Mouse (Mus musculus) forebrain, embryonic 12.5 days (tissue): ENCODE data around the gene Bfsp2. TPM values are rescaled to one million over a fixed set of nuclear protein-coding genes. Genes with fewer than 3 reads are reported as not detected.

Experiments used
- ATAC-seq: fragments of 200-750 bp; cut with Nextera tagmentation; 2 replicates; pipeline ENCODE4 v1.8.0; 2017; ENCODE audit warnings: moderate TSS enrichment; ENCODE audit not compliant: low FRiP score
- H3K27ac ChIP-seq: fragments of 300-500 bp; sonication (generic); 2 replicates; pipeline ENCODE4 v1.5.1; 2016; ENCODE audit warnings: mild to moderate bottlenecking
- H3K27me3 ChIP-seq: fragments of 300-500 bp; sonication (generic); 2 replicates; pipeline ENCODE4 v1.6.1; 2016; ENCODE audit warnings: mild to moderate bottlenecking
- H3K36me3 ChIP-seq: fragments of 300-500 bp; sonication (generic); replicated peaks from 2 replicates; pipeline ENCODE4 v1.6.1; 2016; ENCODE audit warnings: mild to moderate bottlenecking
- H3K4me1 ChIP-seq: fragments of 300-500 bp; sonication (generic); 2 replicates; pipeline ENCODE4 v1.6.1; 2016
- H3K4me2 ChIP-seq: fragments of 300-500 bp; sonication (generic); 2 replicates; pipeline ENCODE4 v1.6.1; 2016; ENCODE audit warnings: mild to moderate bottlenecking, moderate library complexity
- H3K4me3 ChIP-seq: fragments of 300-500 bp; sonication (generic); replicated peaks from 2 replicates; pipeline ENCODE4 v1.5.1; 2016; ENCODE audit warnings: mild to moderate bottlenecking
- H3K9ac ChIP-seq: fragments of 300-500 bp; sonication (generic); 2 replicates; pipeline ENCODE4 v1.6.1; 2016; ENCODE audit warnings: mild to moderate bottlenecking
- H3K9me3 ChIP-seq: fragments of 300-500 bp; sonication (generic); 2 replicates; pipeline ENCODE4 v1.6.1; 2016
- WGBS: fragments of 180-500 bp; shearing (Covaris S2); methylation state at CpG from one replicate; pipeline ENCODE4 v1.1.7; 2016; 5-methylcytosine and 5-hydroxymethylcytosine counted together
- polyA plus RNA-seq: library from polyadenylated mRNA; unstranded; fragments of >200 nt; fragmentation: Nextera tagmentation; extraction: Ambion mirVana; gene quantifications from 2 replicates; pipeline ENCODE4 v1.2.1, GENCODE M21; 2016

The Bfsp2 gene
- polyA plus RNA-seq, 1 experiment from 2014 or later: 3.0 TPM

GRCm38 (mm10) chr9:103443824-103444185, 36.4 kb downstream of the Bfsp2 start:
- Histone ChIP-seq H3K36me3 (no peaks in the 10 kb centered on the region), H3K4me3 (no peak overlapping the region), H3K9me3 (peaks cover 6% of the 10 kb centered on the region; the same call in 1 of the 2 replicates), H3K4me1 (peaks cover 22% of the 10 kb centered on the region), H3K4me2 (peak overlapping the region; percentile 38), H3K27ac (peak overlapping the region; percentile 66), H3K27me3 (peaks cover 4% of the 10 kb centered on the region; the same call in 1 of the 2 replicates), H3K9ac (no peak overlapping the region)
- 21% methylated on average over 7 of the region's 7 CpGs for WGBS
- ATAC-seq: peak; percentile 67; the same call in 1 of the 2 replicates

DNA sequence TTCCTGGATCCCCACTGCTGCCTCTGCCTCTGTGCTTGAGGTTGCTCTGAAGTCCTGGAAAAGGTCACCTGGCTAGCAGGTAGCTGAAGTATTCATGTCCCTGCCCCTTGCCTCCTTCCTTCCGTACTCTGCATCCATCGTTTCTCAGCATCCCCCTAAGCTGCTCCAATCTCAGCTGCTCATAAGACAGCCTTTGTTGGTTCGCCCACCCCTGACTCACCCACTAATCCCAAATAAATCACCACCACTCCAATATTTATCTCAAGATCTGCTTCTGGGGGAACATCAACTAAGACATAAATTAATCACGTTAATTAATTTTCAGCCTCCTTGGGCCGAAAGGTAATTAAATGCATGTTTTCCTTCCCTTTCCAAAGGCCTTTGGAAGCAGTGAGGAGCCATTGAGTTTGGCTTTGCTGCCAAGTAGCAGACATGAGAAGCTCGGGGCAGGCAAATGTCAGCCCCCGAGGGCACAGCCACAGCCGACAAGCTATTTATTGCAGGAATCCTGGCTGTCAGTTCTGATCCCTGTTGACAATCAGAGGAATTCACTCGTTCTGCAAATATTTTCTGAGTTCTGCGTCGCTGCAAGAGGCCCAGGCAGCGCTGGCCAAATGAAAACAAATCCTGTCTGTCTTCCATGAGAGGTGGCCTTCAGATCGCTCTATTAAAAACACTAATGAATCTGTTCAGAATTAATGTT, 36.9 kb downstream of the Bfsp2 start:
- no peaks in the 10 kb centered on the region for H3K36me3 ChIP-seq
- H3K4me2 ChIP-seq: peak overlapping the region; percentile 38
- peaks cover 22% of the 10 kb centered on the region for H3K4me1 ChIP-seq
- WGBS: 12% methylated on average over 13 of the region's 13 CpGs
- H3K27ac ChIP-seq: peak overlapping the region; percentile 66
- H3K9ac ChIP-seq: no peak overlapping the region
- ATAC-seq: peak; percentile 74; the same call in 1 of the 2 replicates
- H3K9me3 ChIP-seq: peaks cover 6% of the 10 kb centered on the region; the same call in 1 of the 2 replicates
- H3K27me3 ChIP-seq: peaks cover 4% of the 10 kb centered on the region; the same call in 1 of the 2 replicates
- H3K4me3 ChIP-seq: no peak overlapping the region

- Histone ChIP-seq H3K4me1 (peaks cover 22% of the 10 kb centered on the region), H3K27me3 (peaks cover 4% of the 10 kb centered on the region; the same call in 1 of the 2 replicates), H3K36me3 (no peaks in the 10 kb centered on the region), H3K9ac (no peak overlapping the region), H3K9me3 (peaks cover 6% of the 10 kb centered on the region; the same call in 1 of the 2 replicates), H3K4me3 (no peak overlapping the region), H3K4me2 (no peak overlapping the region), H3K27ac (no peak overlapping the region)
- ATAC-seq: no peak
- 59% methylated on average over 3 of the region's 3 CpGs for WGBS
Measured at GRCm38 (mm10) chr9:103440597-103440996, 39.6 kb downstream of the Bfsp2 start.

GRCm38 (mm10) chr9:103437104-103437503, 43.1 kb downstream of the Bfsp2 start:
- peaks cover 4% of the 10 kb centered on the region; the same call in 1 of the 2 replicates for H3K27me3 ChIP-seq
- H3K4me1 ChIP-seq: peaks cover 3% of the 10 kb centered on the region
- no peak overlapping the region for H3K27ac ChIP-seq
- no peaks in the 10 kb centered on the region for H3K36me3 ChIP-seq
- H3K4me3 ChIP-seq: no peak overlapping the region
- H3K9me3 ChIP-seq: no peaks in the 10 kb centered on the region
- no peak overlapping the region for H3K4me2 ChIP-seq
- ATAC-seq: no peak
- WGBS: 90% methylated on average over 5 of the region's 5 CpGs
- H3K9ac ChIP-seq: no peak overlapping the region

DNA sequence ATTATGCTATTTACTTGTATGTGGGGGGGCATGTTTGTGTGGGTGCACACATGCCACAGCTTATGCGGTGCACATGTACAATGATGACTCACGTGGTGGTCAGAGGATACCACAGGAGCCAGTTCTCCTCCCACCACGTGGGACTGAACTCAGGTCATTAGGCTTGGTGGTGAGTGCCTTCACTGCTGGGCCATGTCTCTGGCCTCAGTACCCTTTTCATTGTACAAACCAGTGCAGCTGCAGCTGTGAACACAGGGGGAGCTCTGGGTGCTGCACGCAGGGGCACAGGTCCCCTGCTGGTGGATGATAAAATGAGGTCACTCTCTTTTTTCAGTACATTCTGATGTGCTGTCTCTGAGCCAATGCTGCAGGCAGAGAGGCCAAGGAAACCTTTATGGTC, 46.1 kb downstream of the Bfsp2 start:
- no peak for ATAC-seq

DNA sequence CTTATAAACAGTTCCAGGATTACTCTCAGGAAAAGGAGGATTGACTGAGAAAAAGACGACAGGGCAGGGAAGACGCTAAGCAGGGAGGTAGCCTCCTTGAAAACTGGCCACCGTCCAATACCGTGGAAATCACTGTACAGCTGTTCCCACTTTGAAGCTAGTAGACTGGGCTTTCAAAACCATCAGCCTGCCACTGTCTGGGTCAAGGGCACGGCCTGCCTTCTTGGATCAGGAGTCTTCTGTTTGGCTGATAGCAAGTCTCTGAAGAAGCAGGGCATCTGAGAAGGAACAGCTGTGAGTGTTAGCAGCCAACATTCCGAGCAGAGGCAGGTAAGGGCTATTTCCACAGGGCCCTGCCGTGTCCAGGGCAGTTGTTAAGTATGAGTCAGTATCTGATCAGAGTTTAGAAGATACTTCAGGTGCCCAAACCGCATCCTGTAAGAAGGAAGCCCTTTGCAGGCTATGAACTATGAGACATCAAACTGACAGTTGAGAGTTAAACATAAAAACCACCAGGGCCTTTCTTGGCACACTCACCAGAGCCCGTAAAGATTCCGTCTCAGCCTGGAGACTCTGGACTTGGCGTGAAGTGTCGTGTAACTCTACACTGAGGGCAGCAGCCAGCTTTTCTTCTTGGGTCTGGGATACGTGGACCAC, 48.0 kb downstream of the Bfsp2 start:
- Histone ChIP-seq H3K4me1 (peaks cover 8% of the 10 kb centered on the region), H3K4me3 (no peak overlapping the region), H3K9ac (no peak overlapping the region), H3K9me3 (no peaks in the 10 kb centered on the region), H3K36me3 (no peaks in the 10 kb centered on the region), H3K27ac (peak overlapping the region; percentile 74), H3K4me2 (no peak overlapping the region), H3K27me3 (no peaks in the 10 kb centered on the region)
- WGBS: 73% methylated on average over 13 of the region's 13 CpGs
- 0 out of 2 replicates have a peak, but pooled peaks have one; percentile 23 for ATAC-seq

More for the DNA sequence above, 46.1 kb downstream of the Bfsp2 start:
- Histone ChIP-seq H3K4me1 (peaks cover 8% of the 10 kb centered on the region), H3K27ac (no peak overlapping the region), H3K27me3 (no peaks in the 10 kb centered on the region), H3K4me3 (no peak overlapping the region), H3K36me3 (no peaks in the 10 kb centered on the region), H3K9ac (no peak overlapping the region), H3K9me3 (no peaks in the 10 kb centered on the region), H3K4me2 (no peak overlapping the region)
- WGBS: 54% methylated on average over 4 of the region's 4 CpGs

DNA sequence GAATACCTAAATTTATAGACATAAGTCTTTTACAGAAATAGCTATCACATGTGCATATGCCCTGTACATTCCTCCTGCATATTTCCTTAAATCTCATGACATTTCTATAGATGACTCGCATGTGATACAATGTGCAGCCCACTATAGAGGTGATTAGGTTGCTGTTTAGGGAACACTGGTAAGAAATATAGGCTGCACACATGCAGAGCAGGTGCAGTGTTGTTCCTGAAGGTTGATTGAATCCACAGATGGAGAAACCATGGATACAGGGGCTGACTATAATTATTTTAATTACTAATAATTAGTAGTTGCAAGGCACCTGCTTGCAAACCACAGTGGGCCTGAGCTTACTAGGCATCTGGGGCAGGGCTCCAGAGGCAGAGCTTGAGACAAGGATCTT, 48.5 kb downstream of the Bfsp2 start:
- ATAC-seq: 0 out of 2 replicates have a peak, but pooled peaks have one; percentile 30
- Histone ChIP-seq H3K9me3 (no peaks in the 10 kb centered on the region), H3K4me2 (no peak overlapping the region), H3K9ac (no peak overlapping the region), H3K4me3 (no peak overlapping the region), H3K36me3 (no peaks in the 10 kb centered on the region), H3K27me3 (no peaks in the 10 kb centered on the region), H3K4me1 (peaks cover 8% of the 10 kb centered on the region), H3K27ac (peak overlapping the region; percentile 74)
- WGBS: 76% methylated on average over 1 of the region's 1 CpGs

DNA sequence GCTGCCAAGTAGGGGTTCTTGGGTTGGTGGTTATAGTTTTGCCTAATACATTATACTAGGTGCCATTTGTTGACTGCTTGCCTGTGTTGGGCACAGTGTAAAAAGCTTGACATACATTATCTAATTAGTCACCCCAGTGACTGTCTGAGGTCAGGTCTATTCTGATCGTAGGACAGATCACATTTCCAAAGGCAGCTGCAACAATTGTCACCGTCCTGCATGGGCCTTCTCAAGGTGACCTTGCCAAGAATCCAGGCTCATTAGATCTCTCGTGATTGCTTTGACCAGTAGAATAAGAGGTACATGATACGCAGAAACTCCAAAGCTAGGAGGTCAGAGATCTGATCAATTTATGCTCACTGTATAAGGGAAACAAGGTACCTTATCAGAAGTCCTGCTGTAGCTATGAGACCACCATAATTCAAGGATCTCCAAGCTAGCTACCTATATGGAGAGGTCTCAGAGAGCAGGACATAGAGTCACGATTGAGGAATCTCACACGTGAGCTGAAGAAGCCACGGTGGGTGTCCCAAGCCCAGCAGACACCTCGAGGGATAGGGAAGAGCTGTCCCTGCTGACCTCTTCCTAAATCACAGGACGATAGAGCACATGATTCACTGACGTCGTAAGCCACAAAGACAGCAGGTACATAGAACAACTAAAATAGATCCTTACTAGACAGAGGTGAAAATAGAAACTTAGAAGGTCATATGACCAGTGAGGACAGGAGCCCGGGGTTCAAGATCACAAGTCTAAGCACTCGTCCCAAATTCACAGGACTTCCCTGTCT, 49.6 kb downstream of the Bfsp2 start:
- H3K4me2 ChIP-seq: no peak overlapping the region
- H3K27me3 ChIP-seq: no peaks in the 10 kb centered on the region
- H3K9ac ChIP-seq: no peak overlapping the region
- H3K4me1 ChIP-seq: peaks cover 8% of the 10 kb centered on the region
- H3K4me3 ChIP-seq: no peak overlapping the region
- WGBS: 85% methylated on average over 13 of the region's 13 CpGs
- H3K27ac ChIP-seq: no peak overlapping the region
- no peak for ATAC-seq
- H3K9me3 ChIP-seq: no peaks in the 10 kb centered on the region
- H3K36me3 ChIP-seq: no peaks in the 10 kb centered on the region

GRCm38 (mm10) chr9:103426425-103426824, 53.8 kb downstream of the Bfsp2 start:
- 83% methylated on average over 11 of the region's 11 CpGs for WGBS
- no peaks in the 10 kb centered on the region for H3K27me3 ChIP-seq
- H3K36me3 ChIP-seq: no peaks in the 10 kb centered on the region
- H3K4me2 ChIP-seq: no peak overlapping the region
- H3K4me3 ChIP-seq: no peak overlapping the region
- peaks cover 16% of the 10 kb centered on the region for H3K4me1 ChIP-seq
- H3K9ac ChIP-seq: no peak overlapping the region
- no peaks in the 10 kb centered on the region for H3K9me3 ChIP-seq
- no peak for ATAC-seq
- H3K27ac ChIP-seq: no peak overlapping the region

- Histone ChIP-seq H3K36me3 (no peaks in the 10 kb centered on the region), H3K9ac (no peak overlapping the region), H3K4me1 (peaks cover 26% of the 10 kb centered on the region), H3K27ac (no peak overlapping the region), H3K27me3 (no peaks in the 10 kb centered on the region), H3K4me2 (no peak overlapping the region), H3K4me3 (no peak overlapping the region), H3K9me3 (no peaks in the 10 kb centered on the region)
- 84% methylated on average over 11 of the region's 11 CpGs for WGBS
- ATAC-seq: no peak
Measured at GRCm38 (mm10) chr9:103424869-103425268, 55.4 kb downstream of the Bfsp2 start.

- H3K4me2 ChIP-seq: no peak overlapping the region
- no peak overlapping the region for H3K4me3 ChIP-seq
- no peaks in the 10 kb centered on the region for H3K9me3 ChIP-seq
- H3K27ac ChIP-seq: peak overlapping the region; percentile 75
- no peak for ATAC-seq
- H3K4me1 ChIP-seq: peaks cover 26% of the 10 kb centered on the region
- no peaks in the 10 kb centered on the region for H3K36me3 ChIP-seq
- H3K27me3 ChIP-seq: no peaks in the 10 kb centered on the region
- H3K9ac ChIP-seq: no peak overlapping the region
- WGBS: 65% methylated on average over 8 of the region's 8 CpGs
Measured at GRCm38 (mm10) chr9:103423951-103424350, 56.3 kb downstream of the Bfsp2 start.

GRCm38 (mm10) chr9:103423384-103423783, 56.8 kb downstream of the Bfsp2 start:
- no peak for ATAC-seq
- Histone ChIP-seq H3K9ac (no peak overlapping the region), H3K4me3 (no peak overlapping the region), H3K27ac (peak overlapping the region; percentile 75), H3K9me3 (no peaks in the 10 kb centered on the region), H3K27me3 (no peaks in the 10 kb centered on the region), H3K4me2 (peak overlapping the region; percentile 25), H3K4me1 (peaks cover 26% of the 10 kb centered on the region), H3K36me3 (no peaks in the 10 kb centered on the region)
- 53% methylated on average over 7 of the region's 7 CpGs for WGBS
